Mouse (Mus musculus) stomach, postnatal 0 days (tissue): ENCODE data around the gene Itgb7.

Experiments used
- CTCF ChIP-seq: IDR thresholded peaks from 2 replicates; pipeline ENCODE4 v1.5.1; 2016; ENCODE audit warnings: antibody characterized with exemption, low read depth, mild to moderate bottlenecking, moderate library complexity
- EP300 ChIP-seq: optimal IDR thresholded peaks from 2 replicates; pipeline ENCODE3; 2016; ENCODE audit warnings: antibody characterized with exemption

DNA sequence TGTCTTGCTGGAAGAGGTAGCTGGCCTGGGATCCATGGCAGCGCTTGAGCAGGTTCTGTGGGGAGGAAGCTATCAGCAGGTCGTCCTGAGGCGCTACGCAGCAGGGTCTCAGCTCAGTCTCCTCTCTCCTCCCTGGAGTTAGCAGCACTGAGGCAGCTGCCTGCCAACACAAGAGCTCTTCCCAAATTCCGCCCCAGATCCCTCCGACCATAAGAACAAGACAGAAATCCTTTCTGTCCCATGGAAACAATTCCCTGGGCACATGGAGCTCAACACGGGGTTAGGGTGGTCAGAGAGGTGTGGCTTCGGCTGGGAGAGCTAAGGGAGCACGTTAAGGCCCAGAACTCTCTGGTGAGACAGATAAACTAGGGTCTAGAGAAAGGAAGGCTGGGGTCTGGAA is 52.6 kb downstream of the Itgb7 start:
- no peak for TF ChIP-seq CTCF
- no peak for TF ChIP-seq EP300
